Mouse (Mus musculus): Measurements from ENCODE around the gene Lmcd1.

Lmcd1 gene

GRCm38 (mm10) chr6:112350452-112350851, 76.9 kb downstream of the Lmcd1 start:
- no peak for DNase-seq (ENCODE audit: extremely low read depth, low read depth, low spot score)

GRCm38 (mm10) chr6:112359341-112359740, 85.8 kb downstream of the Lmcd1 start:
- no peak for DNase-seq (ENCODE audit: extremely low read depth, low read depth, low spot score)

- DNase-seq (ENCODE audit: extremely low read depth, low read depth, low spot score), result no peak
These were observed 87.1 kb downstream of the Lmcd1 start for GRCm38 (mm10) chr6:112360676-112361075.

GRCm38 (mm10) chr6:112362349-112362958, 88.9 kb downstream of the Lmcd1 start:
- DNase-seq (ENCODE audit: extremely low read depth, low read depth, low spot score), result no peak

GRCm38 (mm10) chr6:112364581-112364980, 91.0 kb downstream of the Lmcd1 start:
- no peak for DNase-seq (ENCODE audit: extremely low read depth, low read depth, low spot score)

GRCm38 (mm10) chr6:112365294-112365693, 91.7 kb downstream of the Lmcd1 start:
- DNase-seq (ENCODE audit: extremely low read depth, low read depth, low spot score), result no peak

- no peak for DNase-seq (ENCODE audit: extremely low read depth, low read depth, low spot score)
These were observed 100.5 kb downstream of the Lmcd1 start for GRCm38 (mm10) chr6:112373886-112374585.

GRCm38 (mm10) chr6:112375661-112376392, 102.3 kb downstream of the Lmcd1 start:
- no peak for DNase-seq (ENCODE audit: extremely low read depth, low read depth, low spot score)

GRCm38 (mm10) chr6:112379054-112379453, 105.5 kb downstream of the Lmcd1 start:
- no peak for DNase-seq (ENCODE audit: extremely low read depth, low read depth, low spot score)
